Mouse (Mus musculus) embryonic fibroblast, embryonic 13.5 days (primary cell): ENCODE results near the gene Mesd. TPM values are rescaled to one million over a fixed set of nuclear protein-coding genes. Genes with fewer than 3 reads are reported as not detected.
"Not testable (repeated sequence)": the region's sequence is repeated elsewhere in the genome, so short reads cannot be mapped to it uniquely, and the experiment has no call there.

Experiments
- H3K27ac ChIP-seq: 2 replicates; pipeline ENCODE4 v1.5.1; 2012; ENCODE audit warnings: low read length, control low read depth, inconsistent platforms; ENCODE audit not compliant: insufficient read depth
- H3K4me1 ChIP-seq: 2 replicates; pipeline ENCODE4 v1.6.1; 2011; ENCODE audit warnings: low read length; ENCODE audit not compliant: control insufficient read depth, insufficient read depth
- H3K4me3 ChIP-seq: 2 replicates; pipeline ENCODE4 v1.5.1; 2011; ENCODE audit warnings: mild to moderate bottlenecking, control low read depth, low read length; ENCODE audit not compliant: insufficient read depth
- CTCF ChIP-seq: IDR thresholded peaks from 2 replicates; pipeline ENCODE4 v1.5.1; 2011; ENCODE audit warnings: mild to moderate bottlenecking, control low read depth, low read length, moderate library complexity, borderline replicate concordance; ENCODE audit not compliant: insufficient read depth
- POLR2A ChIP-seq: IDR thresholded peaks from 2 replicates; pipeline ENCODE4 v1.6.1; 2011; ENCODE audit warnings: low read depth, mild to moderate bottlenecking, control low read depth, low read length, moderate library complexity
- polyA plus RNA-seq: library from polyadenylated mRNA; stranded (reverse); fragments of >200 nt; gene quantifications from 2 replicates; pipeline ENCODE4 v1.2.4, GENCODE M21; 2011; ENCODE audit warnings: low read depth; ENCODE audit not compliant: missing spikeins, insufficient read length

Mesd gene
- polyA plus RNA-seq, 1 experiment, result 93.1 TPM

DNA sequence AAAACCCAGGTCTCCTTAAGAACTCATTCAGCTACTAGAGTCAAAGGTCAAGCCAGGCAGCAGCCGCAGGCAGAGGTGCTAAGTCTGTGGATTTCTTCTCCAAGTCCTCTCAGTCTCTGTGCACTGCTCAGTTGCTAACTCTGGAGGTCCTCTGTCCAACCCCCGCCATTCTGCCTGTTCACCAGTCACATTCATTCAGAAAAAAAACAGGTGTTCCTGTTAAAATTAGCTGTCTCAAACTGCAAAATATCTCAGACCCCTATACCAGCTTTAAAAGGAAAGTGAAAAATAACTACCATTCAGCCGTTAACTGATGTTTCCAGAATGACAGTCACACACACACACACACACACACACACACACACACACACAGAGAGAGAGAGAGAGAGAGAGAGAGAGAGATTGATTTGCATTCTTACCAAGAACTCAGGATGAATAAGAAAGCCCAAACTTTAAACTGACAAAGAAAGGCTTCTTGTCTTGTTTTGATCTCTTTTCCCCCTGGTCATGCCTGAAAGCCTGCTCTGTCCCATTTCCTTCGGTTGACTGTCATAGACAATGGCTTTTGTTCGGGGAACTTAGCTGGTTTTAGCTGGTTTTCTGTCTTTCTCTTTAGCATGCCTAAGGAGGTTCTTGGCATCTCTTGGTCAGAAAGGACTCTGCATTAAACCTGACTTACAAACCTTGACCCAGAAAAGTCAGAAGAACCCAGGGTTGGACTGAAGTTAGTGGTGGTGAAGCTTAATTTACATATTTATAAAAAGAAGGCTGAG lies 5.4 kb upstream of the Mesd start:
- Histone ChIP-seq H3K27ac (no peak overlapping the region), H3K4me3 (no peak overlapping the region), H3K4me1 (peaks cover 3% of the 10 kb centered on the region; the same call in 1 of the 2 replicates)
- no peak for TF ChIP-seq CTCF
- TF ChIP-seq POLR2A, result no peak

DNA sequence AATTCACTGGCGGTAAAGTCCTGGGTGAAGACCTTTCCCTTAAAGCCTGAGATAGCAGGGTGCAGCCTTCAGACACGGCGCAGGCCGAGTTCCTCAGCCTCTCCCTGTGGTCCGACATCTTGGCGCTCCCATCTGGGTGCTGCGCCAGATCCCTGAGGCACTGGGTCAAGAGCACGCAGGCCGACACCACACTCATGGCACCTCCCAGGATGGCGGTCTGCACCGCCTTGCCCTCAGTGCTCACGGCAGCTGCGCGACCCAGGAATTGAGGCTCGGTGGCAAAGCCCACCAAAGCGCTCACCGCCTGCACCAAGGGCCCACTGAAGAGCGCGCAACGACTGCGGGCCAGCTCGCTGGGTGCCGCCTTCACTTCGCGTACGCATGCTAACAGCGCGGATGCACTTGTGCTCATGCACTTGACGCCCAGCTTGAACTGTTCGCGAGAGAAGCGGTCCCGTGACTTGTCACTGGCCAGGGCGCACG lies 2.1 kb upstream of the Mesd start:
- peaks cover 3% of the 10 kb centered on the region; the same call in 1 of the 2 replicates for H3K4me1 ChIP-seq
- TF ChIP-seq CTCF (no peak), POLR2A (no peak)
- H3K4me3 ChIP-seq, result peak overlapping the region; percentile 61
- H3K27ac ChIP-seq, result no peak overlapping the region

DNA sequence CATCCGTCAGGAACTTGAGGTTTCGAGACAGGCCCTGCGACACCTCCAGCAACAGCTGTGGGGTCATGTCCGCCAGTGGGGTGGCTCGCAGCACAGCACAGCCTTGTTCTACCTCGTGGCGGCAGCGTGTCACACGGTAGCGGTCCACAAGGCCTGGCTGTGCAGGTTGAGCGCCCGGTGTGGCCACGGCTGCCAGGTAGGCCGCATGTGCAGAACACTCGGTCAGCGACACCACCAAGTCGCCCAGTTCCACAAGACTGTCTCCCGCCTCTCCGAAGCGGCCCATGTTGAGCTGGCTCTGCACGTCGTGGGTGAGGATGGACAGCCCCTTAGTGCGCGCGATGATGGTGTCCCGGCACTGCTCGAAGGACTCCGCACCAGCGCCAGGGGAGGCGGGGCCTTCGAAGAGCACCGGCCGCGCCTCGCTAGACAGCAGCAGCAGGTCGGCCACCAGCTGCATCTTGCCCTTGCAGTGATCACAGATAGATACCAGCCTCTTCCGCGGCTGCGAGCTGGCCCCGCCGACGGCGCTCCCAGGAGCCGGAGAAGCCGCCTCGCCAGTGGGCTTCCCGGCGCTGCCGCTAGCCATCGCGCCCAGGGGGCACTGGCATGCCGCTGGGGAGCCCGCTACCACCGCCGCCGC lies 1.5 kb upstream of the Mesd start:
- peak overlapping the region; percentile 89 for H3K27ac ChIP-seq
- H3K4me3 ChIP-seq, result peak overlapping the region; percentile 61
- TF ChIP-seq CTCF, result peak; percentile 22; the same call in 1 of the 2 replicates
- peak; percentile 50 for TF ChIP-seq POLR2A
- H3K4me1 ChIP-seq, result peaks cover under 1% of the 10 kb centered on the region; the same call in 1 of the 2 replicates

DNA sequence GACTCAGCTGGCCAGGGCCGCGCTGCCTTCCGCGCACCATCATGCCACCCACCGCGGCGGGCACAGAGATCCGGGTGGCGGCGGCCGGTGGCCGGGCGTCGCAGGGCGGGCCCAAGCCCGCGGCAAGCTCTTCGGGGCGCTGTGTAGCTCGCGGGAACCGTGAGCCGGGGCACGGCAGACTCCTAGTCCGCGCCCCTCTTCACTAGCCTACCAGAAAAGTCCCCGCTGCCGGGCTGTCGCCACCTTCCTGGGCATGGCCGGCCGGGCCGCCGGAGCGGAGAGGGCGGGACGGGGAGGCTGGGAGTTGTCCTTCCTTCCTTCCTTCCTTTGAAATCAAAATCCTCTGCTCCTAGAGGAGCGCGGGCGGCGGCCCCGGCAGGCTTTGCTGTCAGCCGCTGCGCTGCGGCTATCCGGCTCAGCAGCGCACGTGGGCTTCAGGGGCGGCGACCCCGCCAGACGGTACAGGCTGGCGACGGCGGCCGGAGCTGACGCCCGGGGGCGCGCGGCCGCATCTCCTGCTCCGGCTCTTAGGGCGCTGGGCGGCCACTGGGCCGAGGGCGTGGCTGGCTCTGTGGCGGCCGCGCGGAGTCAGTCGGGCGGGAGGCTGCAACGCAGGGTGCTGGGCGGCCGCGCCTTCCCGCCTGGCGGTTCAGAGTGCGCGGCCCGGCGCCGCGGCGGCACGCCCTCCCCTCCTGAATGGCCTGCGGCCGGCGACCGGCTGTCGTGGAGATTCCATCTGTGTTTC lies 818 bp upstream of the Mesd start:
- Histone ChIP-seq H3K4me3 (peak overlapping the region; percentile 61), H3K27ac (peak overlapping the region; percentile 89), H3K4me1 (no peaks in the 10 kb centered on the region; the same call in 1 of the 2 replicates)
- no peak for TF ChIP-seq CTCF
- TF ChIP-seq POLR2A, result peak; percentile 47; the same call in 1 of the 2 replicates

DNA sequence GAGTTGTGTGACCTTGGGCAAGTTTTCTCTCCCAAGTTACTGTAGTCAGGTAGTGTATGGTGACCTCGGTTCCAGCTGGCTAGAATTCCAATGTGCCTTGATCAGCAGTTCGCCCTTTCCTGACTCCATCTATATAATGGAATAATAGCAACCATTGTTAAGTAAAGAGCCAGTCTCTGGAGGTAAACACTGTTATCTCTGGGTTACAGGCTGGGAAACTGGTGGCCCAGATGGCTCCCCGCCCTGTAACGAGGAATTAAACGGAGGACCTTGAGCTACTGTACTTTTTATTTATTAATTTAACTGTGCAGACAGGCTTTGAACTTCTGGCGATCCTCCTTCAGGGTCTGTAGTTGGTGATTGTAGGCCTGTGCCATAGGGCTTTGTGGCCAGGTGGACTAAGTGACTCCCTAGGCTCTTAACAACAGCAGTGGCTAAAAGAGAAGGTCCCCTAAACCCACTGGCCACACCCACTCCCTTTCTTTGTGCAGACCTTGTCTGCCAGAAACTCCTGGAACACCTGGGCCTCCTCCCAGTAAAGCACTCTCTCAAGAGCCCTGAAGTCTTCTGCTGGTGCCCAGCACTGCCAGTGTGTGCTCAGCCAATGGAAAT lies 761 bp downstream of the Mesd start:
- Histone ChIP-seq H3K27ac (peak overlapping the region; percentile 60), H3K4me1 (no peaks in the 10 kb centered on the region), H3K4me3 (peak overlapping the region; percentile 61)
- no peak for TF ChIP-seq POLR2A
- no peak for TF ChIP-seq CTCF

DNA sequence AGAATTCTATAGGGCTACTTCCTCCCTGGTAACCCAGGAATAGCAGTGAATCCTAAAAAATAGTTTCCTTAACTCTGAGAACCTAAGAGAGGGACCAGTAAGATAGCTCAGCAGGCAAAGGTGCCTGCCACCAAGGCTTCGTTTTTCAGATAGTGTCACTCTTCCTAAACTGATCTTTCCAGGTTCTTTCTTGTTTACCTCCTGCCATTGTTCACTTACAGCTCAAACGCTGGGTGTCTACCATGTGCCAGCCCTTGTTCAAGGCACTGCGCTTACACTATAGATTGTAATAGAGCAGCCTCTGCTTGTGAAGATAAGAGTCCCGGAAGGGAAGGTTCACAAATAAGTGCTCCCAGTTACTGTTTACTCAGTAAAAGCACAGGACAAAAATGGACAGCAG lies 1.6 kb downstream of the Mesd start:
- H3K4me1 ChIP-seq, result no peaks in the 10 kb centered on the region
- H3K4me3 ChIP-seq, result no peak overlapping the region
- H3K27ac ChIP-seq, result no peak overlapping the region
- no peak for TF ChIP-seq POLR2A
- no peak for TF ChIP-seq CTCF

DNA sequence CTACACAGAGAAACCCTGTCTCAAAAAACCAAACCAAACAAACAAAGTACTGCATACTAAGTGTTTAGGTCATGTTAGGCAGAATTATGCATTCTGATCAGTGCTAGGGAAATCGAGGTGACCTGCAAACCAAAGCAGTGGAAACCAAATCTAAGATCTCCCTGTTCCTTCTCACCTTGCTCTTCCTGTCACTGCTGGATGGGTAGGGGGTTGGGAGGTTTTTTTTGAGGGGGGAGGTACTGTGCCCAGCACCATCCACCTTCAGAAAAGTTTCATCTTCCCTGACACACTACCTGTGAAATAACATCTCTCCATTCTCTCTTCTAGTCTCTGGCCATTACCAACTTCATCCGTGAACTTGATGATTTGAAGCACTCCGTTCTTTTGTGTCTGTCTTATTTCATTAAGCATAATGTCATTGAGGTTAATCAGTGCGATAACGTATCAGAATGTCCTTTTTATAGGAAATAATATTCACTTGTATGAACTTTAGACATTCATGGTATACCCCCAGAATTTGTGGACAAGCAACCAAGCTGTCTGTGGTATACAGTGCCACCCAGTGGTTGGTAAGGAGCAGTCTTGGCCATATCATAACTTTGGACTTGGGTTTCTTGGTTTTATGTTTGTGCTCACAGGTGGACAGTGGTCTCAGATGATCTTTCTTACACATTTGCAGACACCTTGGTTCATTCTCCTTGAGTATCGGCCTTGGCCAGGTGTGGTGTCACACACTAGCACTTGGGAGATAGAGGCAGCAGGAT lies 2.3 kb downstream of the Mesd start:
- Histone ChIP-seq H3K4me1 (no peaks in the 10 kb centered on the region), H3K27ac (no peak overlapping the region), H3K4me3 (no peak overlapping the region)
- no peak for TF ChIP-seq POLR2A
- TF ChIP-seq CTCF, result no peak

DNA sequence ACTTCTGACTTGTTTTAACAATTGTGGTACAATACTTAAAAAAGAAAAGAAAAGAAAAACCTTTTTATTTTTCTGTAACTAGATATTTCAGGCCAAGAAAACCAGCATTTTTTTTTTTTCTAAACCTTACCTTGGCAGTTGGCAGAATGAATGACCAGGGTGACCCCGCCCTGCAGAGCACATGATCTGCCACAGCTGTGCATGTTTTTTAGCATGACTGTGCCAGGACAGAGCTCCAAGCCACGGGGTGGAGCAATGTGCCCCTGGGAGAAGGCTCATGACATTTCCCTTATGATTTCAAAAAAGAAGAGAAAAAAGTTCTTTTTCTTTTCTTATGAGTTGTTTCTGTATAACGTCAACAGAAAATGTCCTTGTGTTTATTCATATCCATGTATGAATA lies 5.1 kb downstream of the Mesd start:
- no peaks in the 10 kb centered on the region for H3K4me1 ChIP-seq
- TF ChIP-seq POLR2A, result no peak
- no peak for TF ChIP-seq CTCF
- H3K4me3 ChIP-seq, result no peak overlapping the region
- H3K27ac ChIP-seq, result no peak overlapping the region

DNA sequence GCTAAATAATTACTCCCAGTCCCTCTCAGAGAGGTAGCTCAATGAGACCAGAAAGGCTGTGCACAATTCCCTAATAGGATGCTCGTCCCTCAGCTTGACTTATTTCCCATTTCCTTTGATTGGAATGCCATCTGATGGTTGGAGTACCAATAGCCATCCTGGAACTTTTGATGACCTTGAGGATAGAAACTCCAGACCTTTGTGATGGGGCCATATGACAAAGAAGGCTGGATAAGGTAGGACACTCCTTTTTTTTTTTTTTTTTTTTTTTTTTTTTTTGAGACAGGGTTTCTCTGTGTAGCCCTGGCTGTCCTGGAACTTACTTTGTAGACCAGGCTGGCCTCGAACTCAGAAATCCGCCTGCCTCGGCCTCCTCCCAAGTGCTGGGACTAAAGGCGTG lies 5.7 kb downstream of the Mesd start:
- not testable (repeated sequence) for H3K27ac ChIP-seq, H3K4me3 ChIP-seq, H3K4me1 ChIP-seq
